Mouse (Mus musculus): ENCODE results near the gene Hemk1. TPM values are rescaled to one million over a fixed set of nuclear protein-coding genes. Genes with fewer than 3 reads are reported as not detected.

Hemk1 gene
- polyA plus RNA-seq, 1 experiment from 2014 or later, result 19.2 TPM

DNA sequence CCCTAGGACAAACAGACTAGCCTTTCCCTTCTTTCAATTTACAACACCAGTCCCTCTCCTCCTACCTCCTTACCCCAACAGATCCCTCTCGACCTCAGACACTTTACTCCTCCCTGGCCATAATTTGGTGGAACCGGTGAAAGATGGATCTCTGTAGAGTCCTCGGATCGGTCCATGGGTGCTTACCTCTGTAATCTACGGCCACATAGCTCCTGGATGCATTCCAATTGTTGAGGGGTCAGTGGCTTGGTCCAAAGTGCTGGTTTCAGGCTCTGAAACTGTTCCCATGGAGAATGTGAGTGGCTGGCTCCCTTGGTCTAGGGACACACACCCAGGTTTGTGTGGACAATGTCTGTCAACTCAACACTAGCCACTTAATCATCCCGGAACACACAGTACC is 1.8 kb downstream of the Hemk1 start:
- Histone ChIP-seq H3K36me3 (ENCODE audit: control insufficient read depth, insufficient read depth, low read length) (peaks cover 4% of the 10 kb centered on the region; the same call in 1 of the 2 replicates), H3K4me2 (ENCODE audit: low read length) (no peak overlapping the region), H3K27ac (ENCODE audit: low read length) (no peak overlapping the region), H3K4me1 (ENCODE audit: control insufficient read depth, insufficient read depth, low read length) (peaks cover 19% of the 10 kb centered on the region), H3K27me3 (ENCODE audit: control insufficient read depth, insufficient read depth, low read depth, low read length) (no peaks in the 10 kb centered on the region), H3K9ac (ENCODE audit: low read depth, low read length) (no peak overlapping the region), H3K9me3 (replicated peaks; ENCODE audit: control insufficient read depth, low read length, poor library complexity, severe bottlenecking) (no peaks in the 10 kb centered on the region), H3K4me3 (ENCODE audit: low read depth, low read length) (no peak overlapping the region)
- no peak for ATAC-seq
- 89% methylated on average over 6 of the region's 6 CpGs for WGBS

DNA sequence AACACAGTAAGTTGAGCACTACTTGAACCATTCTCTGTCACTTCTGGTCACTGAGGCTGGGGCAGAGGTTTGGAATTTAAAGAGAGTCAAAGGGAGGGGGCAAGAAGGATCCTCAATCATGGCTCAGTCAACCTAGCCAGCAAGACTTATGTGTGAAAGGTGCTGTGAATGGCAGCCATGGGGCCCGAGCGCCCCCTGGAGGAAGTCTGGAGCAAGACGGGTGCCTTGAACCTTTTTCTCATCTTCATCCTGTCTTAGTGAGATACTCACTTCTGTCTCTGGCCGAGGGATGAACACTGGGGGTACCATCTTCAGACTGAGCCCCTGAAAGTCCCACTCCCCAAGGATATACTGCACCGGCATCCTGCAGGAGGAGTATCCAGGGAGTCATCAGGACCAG is 2.2 kb downstream of the Hemk1 start:
- Histone ChIP-seq H3K4me2 (ENCODE audit: low read length) (no peak overlapping the region), H3K4me1 (ENCODE audit: control insufficient read depth, insufficient read depth, low read length) (peaks cover 15% of the 10 kb centered on the region), H3K9ac (ENCODE audit: low read depth, low read length) (no peak overlapping the region), H3K4me3 (ENCODE audit: low read depth, low read length) (no peak overlapping the region), H3K9me3 (replicated peaks; ENCODE audit: control insufficient read depth, low read length, poor library complexity, severe bottlenecking) (no peaks in the 10 kb centered on the region), H3K36me3 (ENCODE audit: control insufficient read depth, insufficient read depth, low read length) (peaks cover 4% of the 10 kb centered on the region; the same call in 1 of the 2 replicates), H3K27ac (ENCODE audit: low read length) (no peak overlapping the region), H3K27me3 (ENCODE audit: control insufficient read depth, insufficient read depth, low read depth, low read length) (no peaks in the 10 kb centered on the region)
- WGBS, result 13% methylated on average over 5 of the region's 5 CpGs
- ATAC-seq, result no peak

DNA sequence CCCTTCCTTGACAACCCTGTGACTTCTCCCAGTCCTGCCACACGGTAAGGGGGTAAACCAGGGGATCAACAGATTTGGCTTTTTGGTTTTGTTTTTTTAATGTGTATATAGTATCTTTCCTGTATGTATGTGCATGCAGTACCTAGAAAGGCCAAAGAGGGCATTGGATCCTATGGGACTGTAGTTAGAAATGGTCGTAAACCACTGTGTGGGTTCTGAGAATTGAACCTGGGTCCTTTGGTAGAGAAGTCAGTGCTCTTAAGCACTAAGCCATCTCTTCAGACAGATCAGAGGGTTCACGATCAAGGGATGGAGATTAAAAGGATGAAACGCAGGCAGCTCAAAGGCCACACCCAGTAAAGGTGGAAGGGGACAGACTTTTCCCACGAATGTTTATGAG is 3.1 kb downstream of the Hemk1 start:
- no peaks in the 10 kb centered on the region for H3K9me3 ChIP-seq (replicated peaks; ENCODE audit: control insufficient read depth, low read length, poor library complexity, severe bottlenecking)
- no peak overlapping the region for H3K9ac ChIP-seq (ENCODE audit: low read depth, low read length)
- no peak overlapping the region for H3K27ac ChIP-seq (ENCODE audit: low read length)

GRCm38 (mm10) chr9:107334356-107334755 is 3.8 kb downstream of the Hemk1 start:
- H3K4me2 ChIP-seq (ENCODE audit: low read length), result no peak overlapping the region
- ATAC-seq, result no peak
- WGBS, result 90% methylated on average over 6 of the region's 6 CpGs
- no peak overlapping the region for H3K9ac ChIP-seq (ENCODE audit: low read depth, low read length)
- no peak overlapping the region for H3K27ac ChIP-seq (ENCODE audit: low read length)
- peaks cover 14% of the 10 kb centered on the region for H3K4me1 ChIP-seq (ENCODE audit: control insufficient read depth, insufficient read depth, low read length)
- H3K9me3 ChIP-seq (replicated peaks; ENCODE audit: control insufficient read depth, low read length, poor library complexity, severe bottlenecking), result no peaks in the 10 kb centered on the region
- H3K27me3 ChIP-seq (ENCODE audit: control insufficient read depth, insufficient read depth, low read depth, low read length), result no peaks in the 10 kb centered on the region
- H3K36me3 ChIP-seq (ENCODE audit: control insufficient read depth, insufficient read depth, low read length), result peaks cover 4% of the 10 kb centered on the region; the same call in 1 of the 2 replicates
- no peak overlapping the region for H3K4me3 ChIP-seq (ENCODE audit: low read depth, low read length)

More for the DNA sequence above, 3.1 kb downstream of the Hemk1 start:
- 87% methylated on average over 5 of the region's 5 CpGs for WGBS
- no peak overlapping the region for H3K4me3 ChIP-seq (ENCODE audit: low read depth, low read length)
- H3K4me2 ChIP-seq (ENCODE audit: low read length), result no peak overlapping the region
- H3K36me3 ChIP-seq (ENCODE audit: control insufficient read depth, insufficient read depth, low read length), result peaks cover 4% of the 10 kb centered on the region; the same call in 1 of the 2 replicates
- peaks cover 14% of the 10 kb centered on the region for H3K4me1 ChIP-seq (ENCODE audit: control insufficient read depth, insufficient read depth, low read length)
- ATAC-seq, result no peak
- H3K27me3 ChIP-seq (ENCODE audit: control insufficient read depth, insufficient read depth, low read depth, low read length), result no peaks in the 10 kb centered on the region

DNA sequence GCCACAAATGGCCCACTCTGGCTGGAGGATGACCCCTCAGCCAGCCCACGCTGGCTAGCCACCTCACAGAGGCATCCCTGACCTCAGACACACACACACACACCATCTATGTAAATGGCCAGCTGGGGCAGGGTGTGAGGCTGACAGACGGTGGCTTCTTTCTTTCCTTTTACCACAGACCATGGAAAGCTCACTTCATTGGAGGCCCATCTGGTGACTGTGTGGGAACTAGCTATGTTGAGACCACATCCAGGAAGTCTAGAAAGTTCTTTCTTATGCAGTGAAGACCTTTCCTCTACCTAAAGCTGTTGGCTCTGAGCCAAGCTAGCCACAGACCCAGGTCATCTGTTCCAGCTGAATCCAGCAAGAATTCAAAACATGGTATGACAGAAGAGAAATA is 4.5 kb downstream of the Hemk1 start:
- H3K9me3 ChIP-seq (replicated peaks; ENCODE audit: control insufficient read depth, low read length, poor library complexity, severe bottlenecking), result no peaks in the 10 kb centered on the region
- no peak overlapping the region for H3K27ac ChIP-seq (ENCODE audit: low read length)
- 69% methylated on average over 2 of the region's 2 CpGs for WGBS
- H3K4me3 ChIP-seq (ENCODE audit: low read depth, low read length), result no peak overlapping the region
- no peak overlapping the region for H3K9ac ChIP-seq (ENCODE audit: low read depth, low read length)
- no peak for ATAC-seq
- peaks cover 4% of the 10 kb centered on the region; the same call in 1 of the 2 replicates for H3K36me3 ChIP-seq (ENCODE audit: control insufficient read depth, insufficient read depth, low read length)
- peaks cover 10% of the 10 kb centered on the region for H3K4me1 ChIP-seq (ENCODE audit: control insufficient read depth, insufficient read depth, low read length)
- no peak overlapping the region for H3K4me2 ChIP-seq (ENCODE audit: low read length)
- no peaks in the 10 kb centered on the region for H3K27me3 ChIP-seq (ENCODE audit: control insufficient read depth, insufficient read depth, low read depth, low read length)

DNA sequence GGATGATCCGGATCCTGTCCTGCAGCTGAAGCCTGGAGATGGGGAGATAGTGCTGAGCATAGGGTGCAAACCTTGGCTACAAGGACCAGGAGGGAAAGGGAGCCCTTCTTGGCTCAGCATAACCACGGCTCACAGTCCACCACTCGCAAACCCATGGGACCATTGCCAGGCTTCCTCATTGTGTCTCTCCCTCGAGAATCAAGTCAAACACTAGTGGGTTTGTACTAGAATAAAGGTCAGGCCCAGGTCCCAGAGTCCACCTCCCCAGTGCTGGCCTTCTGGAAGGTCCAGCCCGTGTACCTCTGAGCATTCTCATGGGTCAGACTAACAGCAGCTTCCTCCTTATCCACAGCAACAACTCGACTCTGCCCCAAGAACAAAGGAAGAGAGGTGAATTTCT is 7.4 kb downstream of the Hemk1 start:
- WGBS, result 83% methylated on average over 6 of the region's 6 CpGs
- ATAC-seq, result no peak
- Histone ChIP-seq H3K4me2 (ENCODE audit: low read length) (no peak overlapping the region), H3K9ac (ENCODE audit: low read depth, low read length) (no peak overlapping the region), H3K9me3 (replicated peaks; ENCODE audit: control insufficient read depth, low read length, poor library complexity, severe bottlenecking) (no peaks in the 10 kb centered on the region), H3K27ac (ENCODE audit: low read length) (no peak overlapping the region), H3K27me3 (ENCODE audit: control insufficient read depth, insufficient read depth, low read depth, low read length) (no peaks in the 10 kb centered on the region), H3K4me1 (ENCODE audit: control insufficient read depth, insufficient read depth, low read length) (no peaks in the 10 kb centered on the region), H3K4me3 (ENCODE audit: low read depth, low read length) (no peak overlapping the region), H3K36me3 (ENCODE audit: control insufficient read depth, insufficient read depth, low read length) (peaks cover 4% of the 10 kb centered on the region; the same call in 1 of the 2 replicates)

GRCm38 (mm10) chr9:107327879-107328620 is 10.1 kb downstream of the Hemk1 start:
- H3K9me3 ChIP-seq (replicated peaks; ENCODE audit: control insufficient read depth, low read length, poor library complexity, severe bottlenecking), result no peaks in the 10 kb centered on the region
- H3K4me2 ChIP-seq (ENCODE audit: low read length), result no peak overlapping the region
- H3K4me1 ChIP-seq (ENCODE audit: control insufficient read depth, insufficient read depth, low read length), result no peaks in the 10 kb centered on the region
- H3K27me3 ChIP-seq (ENCODE audit: control insufficient read depth, insufficient read depth, low read depth, low read length), result no peaks in the 10 kb centered on the region
- no peak overlapping the region for H3K27ac ChIP-seq (ENCODE audit: low read length)
- no peak overlapping the region for H3K4me3 ChIP-seq (ENCODE audit: low read depth, low read length)
- whole genome bisulfite sequencing, result 94% methylated on average over 16 of the region's 16 CpGs
- H3K36me3 ChIP-seq (ENCODE audit: control insufficient read depth, insufficient read depth, low read length), result peaks cover 4% of the 10 kb centered on the region; the same call in 1 of the 2 replicates
- no peak for ATAC-seq
- H3K9ac ChIP-seq (ENCODE audit: low read depth, low read length), result no peak overlapping the region

DNA sequence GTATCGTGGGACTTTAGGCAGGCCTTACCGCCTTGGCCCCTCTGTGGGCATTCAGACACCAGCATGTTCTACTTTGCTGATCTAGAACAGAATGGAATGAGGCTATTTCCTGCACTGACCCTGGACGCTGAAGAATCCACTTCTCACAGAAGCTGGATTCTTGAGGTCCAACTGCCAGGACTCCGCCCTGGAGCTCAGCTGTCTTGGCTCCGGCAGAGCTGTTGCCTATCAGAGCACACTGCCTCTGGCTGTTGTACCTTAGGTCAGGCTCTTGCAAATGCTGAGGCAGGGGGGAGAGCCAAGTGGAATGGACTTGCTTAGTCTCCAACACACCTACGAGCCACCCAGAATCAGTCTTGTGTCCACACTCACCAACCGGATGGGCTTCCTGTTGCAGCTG is 12.2 kb downstream of the Hemk1 start:
- ATAC-seq, result no peak
- Histone ChIP-seq H3K4me1 (ENCODE audit: control insufficient read depth, insufficient read depth, low read length) (no peaks in the 10 kb centered on the region), H3K9ac (ENCODE audit: low read depth, low read length) (no peak overlapping the region), H3K4me3 (ENCODE audit: low read depth, low read length) (no peak overlapping the region), H3K4me2 (ENCODE audit: low read length) (no peak overlapping the region), H3K9me3 (replicated peaks; ENCODE audit: control insufficient read depth, low read length, poor library complexity, severe bottlenecking) (no peaks in the 10 kb centered on the region), H3K27me3 (ENCODE audit: control insufficient read depth, insufficient read depth, low read depth, low read length) (no peaks in the 10 kb centered on the region), H3K36me3 (ENCODE audit: control insufficient read depth, insufficient read depth, low read length) (no peaks in the 10 kb centered on the region), H3K27ac (ENCODE audit: low read length) (no peak overlapping the region)
- 88% methylated on average over 7 of the region's 7 CpGs for WGBS

GRCm38 (mm10) chr9:107324799-107325561 is 13.2 kb downstream of the Hemk1 start:
- 48% methylated on average over 4 of the region's 4 CpGs for WGBS
- Histone ChIP-seq H3K36me3 (ENCODE audit: control insufficient read depth, insufficient read depth, low read length) (no peaks in the 10 kb centered on the region), H3K27ac (ENCODE audit: low read length) (no peak overlapping the region), H3K9me3 (replicated peaks; ENCODE audit: control insufficient read depth, low read length, poor library complexity, severe bottlenecking) (no peaks in the 10 kb centered on the region), H3K27me3 (ENCODE audit: control insufficient read depth, insufficient read depth, low read depth, low read length) (no peaks in the 10 kb centered on the region), H3K4me3 (ENCODE audit: low read depth, low read length) (no peak overlapping the region), H3K4me1 (ENCODE audit: control insufficient read depth, insufficient read depth, low read length) (no peaks in the 10 kb centered on the region), H3K9ac (ENCODE audit: low read depth, low read length) (no peak overlapping the region), H3K4me2 (ENCODE audit: low read length) (no peak overlapping the region)
- no peak for ATAC-seq

Measured in midbrain, embryonic 16.5 days (tissue).